Mouse (Mus musculus) stomach, embryonic 14.5 days (tissue): ENCODE results near the gene Nat9. TPM values are rescaled to one million over a fixed set of nuclear protein-coding genes. Genes with fewer than 3 reads are reported as not detected.

Source experiments
- ATAC-seq: fragments of 200-750 bp; cut with Nextera tagmentation; 2 replicates; pipeline ENCODE4 v1.8.0; 2017; ENCODE audit warnings: low read depth, moderate TSS enrichment; ENCODE audit not compliant: insufficient number of reproducible peaks, insufficient read depth, low FRiP score
- H3K27ac ChIP-seq: fragments of 300-500 bp; sonication (generic); 2 replicates; pipeline ENCODE4 v1.5.1; 2014; ENCODE audit warnings: mild to moderate bottlenecking, low read length, moderate library complexity, mixed read lengths
- H3K27me3 ChIP-seq: fragments of 300-500 bp; sonication (generic); 2 replicates; pipeline ENCODE4 v1.6.1; 2014; ENCODE audit warnings: low read length, control low read depth, mixed read lengths; ENCODE audit not compliant: control insufficient read depth, insufficient read depth
- H3K36me3 ChIP-seq: fragments of 300-500 bp; sonication (generic); 2 replicates; pipeline ENCODE4 v1.6.1; 2014; ENCODE audit warnings: mild to moderate bottlenecking, control low read depth, low read length, moderate library complexity, mixed read lengths; ENCODE audit not compliant: control insufficient read depth, insufficient read depth
- H3K4me1 ChIP-seq: fragments of 300-500 bp; sonication (generic); 2 replicates; pipeline ENCODE4 v1.6.1; 2014; ENCODE audit warnings: low read length, control low read depth, mixed read lengths; ENCODE audit not compliant: control insufficient read depth, insufficient read depth
- H3K4me2 ChIP-seq: fragments of 300-500 bp; sonication (generic); replicated peaks from 2 replicates; pipeline ENCODE4 v1.6.1; 2014; ENCODE audit warnings: low read depth, low read length, control low read depth
- H3K4me3 ChIP-seq: fragments of 300-500 bp; sonication (generic); 2 replicates; pipeline ENCODE4 v1.5.1; 2014; ENCODE audit warnings: low read depth, low read length, control low read depth
- H3K9ac ChIP-seq: fragments of 300-500 bp; sonication (generic); replicated peaks from 2 replicates; pipeline ENCODE4 v1.6.1; 2014; ENCODE audit warnings: low read depth, mild to moderate bottlenecking, control low read depth, low read length, moderate library complexity, mixed read lengths
- H3K9me3 ChIP-seq: fragments of 300-500 bp; sonication (generic); 2 replicates; pipeline ENCODE4 v1.6.1; 2016; ENCODE audit warnings: low read depth, low read length, control low read depth; ENCODE audit not compliant: control insufficient read depth
- WGBS: fragments of 180-500 bp; shearing (Covaris S2); extraction: QIAGEN DNeasy Blood & Tissue Kit; methylation state at CpG from one replicate; pipeline ENCODE4 v1.1.7; 2014; 5-methylcytosine and 5-hydroxymethylcytosine counted together
- polyA plus RNA-seq: library from polyadenylated mRNA; unstranded; fragments of >200 nt; fragmentation: Nextera tagmentation; extraction: Ambion mirVana; gene quantifications from 2 replicates; pipeline ENCODE4 v1.2.1, GENCODE M21; 2014

The Nat9 gene
- polyA plus RNA-seq, 1 experiment from 2014 or later = 20.1 TPM

GRCm38 (mm10) chr11:115150741-115151254 lies 36.9 kb downstream of the Nat9 start:
- Histone ChIP-seq H3K27ac (no peak overlapping the region), H3K4me2 (no peak overlapping the region), H3K36me3 (no peaks in the 10 kb centered on the region), H3K9ac (no peak overlapping the region), H3K4me3 (no peak overlapping the region), H3K9me3 (no peaks in the 10 kb centered on the region), H3K4me1 (peaks cover 11% of the 10 kb centered on the region; the same call in 1 of the 2 replicates), H3K27me3 (peaks cover 4% of the 10 kb centered on the region)
- no peak for ATAC-seq
- 50% methylated on average over 6 of the region's 6 CpGs for WGBS

- Histone ChIP-seq H3K27me3 (no peaks in the 10 kb centered on the region), H3K4me1 (0 out of 2 replicates have a peak, but pooled peaks cover 4% of the 10 kb centered on the region), H3K9me3 (no peaks in the 10 kb centered on the region), H3K4me3 (no peak overlapping the region), H3K36me3 (no peaks in the 10 kb centered on the region), H3K4me2 (no peak overlapping the region), H3K9ac (no peak overlapping the region), H3K27ac (no peak overlapping the region)
- no peak for ATAC-seq
- 83% methylated on average over 4 of the region's 4 CpGs for WGBS
Measured at GRCm38 (mm10) chr11:115147813-115148212, 39.8 kb downstream of the Nat9 start.

- no peaks in the 10 kb centered on the region for H3K27me3 ChIP-seq
- H3K36me3 ChIP-seq = no peaks in the 10 kb centered on the region
- no peak overlapping the region for H3K27ac ChIP-seq
- no peaks in the 10 kb centered on the region for H3K9me3 ChIP-seq
- no peak overlapping the region for H3K4me2 ChIP-seq
- no peaks in the 10 kb centered on the region for H3K4me1 ChIP-seq
- 82% methylated on average over 2 of the region's 2 CpGs for WGBS
- H3K9ac ChIP-seq = no peak overlapping the region
- no peak overlapping the region for H3K4me3 ChIP-seq
- ATAC-seq = no peak
Measured at GRCm38 (mm10) chr11:115141970-115142369, 45.7 kb downstream of the Nat9 start.

GRCm38 (mm10) chr11:115138597-115139262 lies 48.9 kb downstream of the Nat9 start:
- H3K27ac ChIP-seq = no peak overlapping the region
- no peaks in the 10 kb centered on the region for H3K9me3 ChIP-seq
- H3K27me3 ChIP-seq = no peaks in the 10 kb centered on the region
- no peak overlapping the region for H3K4me3 ChIP-seq
- no peak overlapping the region for H3K9ac ChIP-seq
- H3K4me2 ChIP-seq = no peak overlapping the region
- 80% methylated on average over 5 of the region's 5 CpGs for WGBS
- H3K36me3 ChIP-seq = no peaks in the 10 kb centered on the region
- no peak for ATAC-seq
- H3K4me1 ChIP-seq = no peaks in the 10 kb centered on the region

- no peak for ATAC-seq
- Histone ChIP-seq H3K9me3 (no peaks in the 10 kb centered on the region), H3K9ac (no peak within 1 kb of the TSS), H3K27ac (no peak within 1 kb of the TSS), H3K27me3 (no peaks in the 10 kb centered on the region), H3K4me3 (no peak within 1 kb of the TSS), H3K4me2 (no peak within 1 kb of the TSS), H3K36me3 (no peaks in the 10 kb centered on the region), H3K4me1 (no peaks in the 10 kb centered on the region)
- WGBS = 75% methylated on average over 8 of the region's 8 CpGs
Measured at GRCm38 (mm10) chr11:115133800-115134199, 53.9 kb downstream of the Nat9 start, which contains the start of gene Cd300lf. Gene Cd300lf, minus strand, starts transcription at chr11:115133992.

Other genes with a start within 250 kb of the Nat9 start
- not detected in 2 replicates for gene Cd300c, start 218.7 kb downstream of the Nat9 start, polyA plus RNA-seq
- 0.24 and 0.33 TPM in 2 replicates for gene Cd300ld, start 197.9 kb downstream of the Nat9 start, polyA plus RNA-seq
- gene Cd300c2, start 186.0 kb downstream of the Nat9 start, polyA plus RNA-seq = 1.8 and 2.9 TPM in 2 replicates
- gene Cd300ld2, start 171.7 kb downstream of the Nat9 start, polyA plus RNA-seq = not detected in 2 replicates
- not detected in 2 replicates for gene Cd300ld4, start 160.8 kb downstream of the Nat9 start, polyA plus RNA-seq
- not detected in 2 replicates for gene Cd300ld5, start 150.1 kb downstream of the Nat9 start, polyA plus RNA-seq
- not detected in 2 replicates for gene Cd300ld3, start 139.4 kb downstream of the Nat9 start, polyA plus RNA-seq
- gene Cd300e, start 125.7 kb downstream of the Nat9 start, polyA plus RNA-seq = 0.12 TPM in 1 of 2 replicates, not detected in the other
- 1.3 and 1.5 TPM in 2 replicates for gene Rab37, start 96.4 kb downstream of the Nat9 start, polyA plus RNA-seq
- 0.33 and 0.48 TPM in 2 replicates for gene Cd300lf, start 53.9 kb downstream of the Nat9 start, polyA plus RNA-seq
- gene Slc9a3r1, start 24.5 kb downstream of the Nat9 start, polyA plus RNA-seq = 105 and 114 TPM in 2 replicates
- 10.5 and 13.2 TPM in 2 replicates for gene Tmem104, start 372 bp downstream of the Nat9 start, polyA plus RNA-seq
- not detected in 2 replicates for gene Grin2c, start 79.4 kb upstream of the Nat9 start, polyA plus RNA-seq
- gene Fdxr, start 89.2 kb upstream of the Nat9 start, polyA plus RNA-seq = 11.5 and 13.3 TPM in 2 replicates
- gene Fads6, start 109.8 kb upstream of the Nat9 start, polyA plus RNA-seq = 1.3 and 1.5 TPM in 2 replicates
- gene Otop2, start 119.3 kb upstream of the Nat9 start, polyA plus RNA-seq = not detected in 2 replicates
- gene Ush1g, start 134.2 kb upstream of the Nat9 start, polyA plus RNA-seq = 0.10 TPM in 1 of 2 replicates, not detected in the other
- 1.0 and 1.2 TPM in 2 replicates for gene Otop3, start 146.9 kb upstream of the Nat9 start, polyA plus RNA-seq
- gene Hid1, start 179.9 kb upstream of the Nat9 start, polyA plus RNA-seq = 21.0 and 24.4 TPM in 2 replicates
- gene Cdr2l, start 194.1 kb upstream of the Nat9 start, polyA plus RNA-seq = 12.6 and 13.0 TPM in 2 replicates
- 206 and 208 TPM in 2 replicates for gene Mrpl58, start 215.9 kb upstream of the Nat9 start, polyA plus RNA-seq
- 832 and 848 TPM in 2 replicates for gene Atp5h, start 232.1 kb upstream of the Nat9 start, polyA plus RNA-seq
- 9.5 and 12.3 TPM in 2 replicates for gene Kctd2, start 232.3 kb upstream of the Nat9 start, polyA plus RNA-seq